Mouse (Mus musculus): ENCODE measurements around the gene Fkbp5. TPM values are rescaled to one million over a fixed set of nuclear protein-coding genes. Genes with fewer than 3 reads are reported as not detected.
A peak's percentile ranks its signal among the peaks of the same experiment; 100 is the strongest.

The Fkbp5 gene
- polyA plus RNA-seq, 1 experiment, result 26.1 TPM

DNA sequence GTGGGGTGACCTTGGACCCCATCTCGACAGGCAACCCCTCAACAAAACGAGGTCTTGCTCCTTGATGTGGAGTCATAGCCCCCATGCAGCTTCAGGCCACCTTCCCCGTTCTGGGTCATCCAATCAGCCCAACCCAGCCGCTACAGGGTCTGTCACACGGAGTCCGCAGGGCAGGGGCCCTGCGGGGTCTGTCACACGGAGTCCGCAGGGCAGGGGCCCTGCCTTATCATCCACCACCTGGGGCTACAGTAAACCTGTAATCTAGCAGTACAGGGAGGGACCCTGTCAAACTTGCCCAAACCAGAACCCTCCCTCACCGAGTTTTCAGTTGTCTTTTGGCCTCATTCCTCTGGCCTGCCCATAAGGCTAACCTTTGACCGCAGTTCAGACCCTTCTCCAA is 165.3 kb downstream of the Fkbp5 start:
- no peak for TF ChIP-seq POLR2A (IDR thresholded peaks at IDR 0.05; ENCODE audit: low read depth, low read length)
- TF ChIP-seq CTCF (IDR thresholded peaks at IDR 0.05; ENCODE audit: extremely low read depth, insufficient read depth, insufficient read length, insufficient replicate concordance), result no peak
- no peak for DNase-seq (ENCODE audit: low read depth in 1 of 2, low spot score in 2 of 2)
- WGBS, result 68% methylated on average over 11 of the region's 11 CpGs
- peaks cover 17% of the 10 kb centered on the region for H3K27me3 ChIP-seq (ENCODE audit: control insufficient read depth, insufficient read depth, low read length)
- no peaks in the 10 kb centered on the region for H3K36me3 ChIP-seq (ENCODE audit: control insufficient read depth, insufficient read depth, low read length)
- no peak overlapping the region for H3K27ac ChIP-seq (ENCODE audit: insufficient read depth, low read length)
- H3K4me1 ChIP-seq (ENCODE audit: control insufficient read depth, insufficient read depth, insufficient read length), result no peaks in the 10 kb centered on the region
- no peak overlapping the region for H3K4me3 ChIP-seq (ENCODE audit: extremely low read depth, insufficient read depth, insufficient read length)

DNA sequence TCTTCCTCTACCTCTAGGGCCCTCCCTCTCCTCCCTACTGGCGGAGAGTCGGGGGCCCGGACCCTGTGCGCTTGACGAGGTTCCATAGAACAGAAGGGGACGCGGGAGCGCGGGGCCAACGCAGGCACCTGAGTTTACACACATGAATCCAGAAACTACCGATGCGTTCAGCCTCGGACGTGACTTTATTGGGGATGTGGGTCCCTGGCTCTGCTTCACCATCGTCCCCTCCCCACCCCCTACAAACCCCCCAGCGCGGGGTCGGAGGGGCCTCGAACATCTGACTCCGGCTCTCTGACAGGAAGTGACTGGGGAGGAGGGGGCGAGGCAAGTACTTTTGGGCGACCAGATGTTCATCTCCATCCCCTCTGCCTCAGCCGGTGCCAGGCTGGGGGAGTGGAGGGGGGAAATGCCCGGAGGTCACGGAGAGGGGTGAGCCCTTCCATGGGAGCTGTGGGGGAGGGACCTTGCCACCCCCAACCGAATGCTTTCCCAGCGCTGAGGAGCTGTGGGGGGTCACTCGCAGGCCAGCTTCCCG is 165.9 kb downstream of the Fkbp5 start:
- Histone ChIP-seq H3K27ac (ENCODE audit: insufficient read depth, low read length) (no peak overlapping the region), H3K4me1 (ENCODE audit: control insufficient read depth, insufficient read depth, insufficient read length) (no peaks in the 10 kb centered on the region), H3K36me3 (ENCODE audit: control insufficient read depth, insufficient read depth, low read length) (no peaks in the 10 kb centered on the region), H3K27me3 (ENCODE audit: control insufficient read depth, insufficient read depth, low read length) (peaks cover 17% of the 10 kb centered on the region), H3K4me3 (ENCODE audit: extremely low read depth, insufficient read depth, insufficient read length) (peak overlapping the region; percentile 62)
- 3% methylated on average over 29 of the region's 29 CpGs for WGBS
- DNase-seq (ENCODE audit: low read depth in 1 of 2, low spot score in 2 of 2), result no peak
- no peak for TF ChIP-seq POLR2A (IDR thresholded peaks at IDR 0.05; ENCODE audit: low read depth, low read length)
- TF ChIP-seq CTCF (IDR thresholded peaks at IDR 0.05; ENCODE audit: extremely low read depth, insufficient read depth, insufficient read length, insufficient replicate concordance), result no peak

DNA sequence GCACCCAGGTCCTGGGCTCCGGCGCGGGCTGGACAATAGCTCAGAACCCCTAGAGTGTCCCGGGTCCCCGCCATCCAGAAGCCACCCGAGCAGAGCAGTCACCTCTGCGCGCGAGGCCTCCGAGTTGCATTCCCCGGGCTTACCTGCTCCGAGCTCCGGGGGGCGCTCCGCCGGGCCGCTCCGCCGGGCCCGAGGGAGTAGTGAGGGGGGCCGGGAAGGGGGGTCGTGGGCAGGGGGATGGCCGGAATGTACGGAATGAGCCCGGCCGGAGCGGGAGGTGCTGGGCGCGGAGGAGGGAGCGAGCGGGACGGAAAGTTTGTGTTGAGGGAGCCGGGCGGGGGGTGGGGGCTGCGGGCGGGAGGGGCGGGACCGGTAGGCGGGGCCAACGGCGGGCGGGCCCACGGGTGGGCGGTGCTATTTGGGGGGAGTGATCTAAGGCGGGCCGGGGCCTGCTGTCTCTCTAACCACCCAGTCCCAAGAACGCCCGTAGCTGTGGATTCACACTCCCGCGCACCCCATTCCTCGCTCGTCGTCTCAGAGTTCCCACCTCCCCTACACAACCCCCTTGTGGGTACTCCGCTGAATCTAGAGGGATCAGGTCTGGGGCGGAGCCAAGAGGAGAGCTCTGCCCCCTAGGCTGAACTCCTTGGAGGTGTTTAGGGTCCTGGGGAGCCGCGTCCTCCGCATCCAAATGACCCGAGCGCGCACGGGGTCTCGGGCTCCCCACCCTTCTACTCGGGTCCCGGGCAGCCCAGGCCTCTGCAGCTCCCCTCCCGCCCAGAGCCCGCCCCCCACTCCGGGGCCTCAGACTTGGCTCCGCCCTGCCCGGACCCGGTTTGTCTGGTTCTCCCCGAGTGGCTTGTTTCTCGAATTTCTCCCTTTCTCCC is 166.6 kb downstream of the Fkbp5 start, which contains the start of gene Tead3:
Gene Tead3, minus strand, starts transcription at position 352 of the 887 bp plus-strand sequence.
- TF ChIP-seq POLR2A (IDR thresholded peaks at IDR 0.05; ENCODE audit: low read depth, low read length) (no peak), CTCF (IDR thresholded peaks at IDR 0.05; ENCODE audit: extremely low read depth, insufficient read depth, insufficient read length, insufficient replicate concordance) (no peak)
- Histone ChIP-seq H3K4me3 (ENCODE audit: extremely low read depth, insufficient read depth, insufficient read length) (peak within 1 kb of the TSS; percentile 62), H3K27ac (ENCODE audit: insufficient read depth, low read length) (peak within 1 kb of the TSS; percentile 5; the same call in 1 of the 2 replicates), H3K36me3 (ENCODE audit: control insufficient read depth, insufficient read depth, low read length) (no peaks in the 10 kb centered on the region), H3K4me1 (ENCODE audit: control insufficient read depth, insufficient read depth, insufficient read length) (no peaks in the 10 kb centered on the region), H3K27me3 (ENCODE audit: control insufficient read depth, insufficient read depth, low read length) (peaks cover 17% of the 10 kb centered on the region)
- DNase-seq (ENCODE audit: low read depth in 1 of 2, low spot score in 2 of 2), result peak in 1 of 2 experiments; percentile 26
- under 1% methylated on average over 52 of the region's 73 CpGs for whole genome bisulfite sequencing

GRCm38 (mm10) chr17:28349901-28350465 is 167.3 kb downstream of the Fkbp5 start:
- peak overlapping the region; percentile 39 for H3K4me3 ChIP-seq (ENCODE audit: extremely low read depth, insufficient read depth, insufficient read length)
- TF ChIP-seq POLR2A (IDR thresholded peaks at IDR 0.05; ENCODE audit: low read depth, low read length) (no peak), CTCF (IDR thresholded peaks at IDR 0.05; ENCODE audit: extremely low read depth, insufficient read depth, insufficient read length, insufficient replicate concordance) (no peak)
- H3K36me3 ChIP-seq (ENCODE audit: control insufficient read depth, insufficient read depth, low read length), result no peaks in the 10 kb centered on the region
- no peak for DNase-seq (ENCODE audit: low read depth in 1 of 2, low spot score in 2 of 2)
- peak overlapping the region; percentile 5; the same call in 1 of the 2 replicates for H3K27ac ChIP-seq (ENCODE audit: insufficient read depth, low read length)
- WGBS, result 3% methylated on average over 54 of the region's 54 CpGs
- H3K4me1 ChIP-seq (ENCODE audit: control insufficient read depth, insufficient read depth, insufficient read length), result no peaks in the 10 kb centered on the region
- H3K27me3 ChIP-seq (ENCODE audit: control insufficient read depth, insufficient read depth, low read length), result peaks cover 17% of the 10 kb centered on the region

GRCm38 (mm10) chr17:28349264-28349880 is 168.0 kb downstream of the Fkbp5 start:
- Histone ChIP-seq H3K27ac (ENCODE audit: insufficient read depth, low read length) (no peak overlapping the region), H3K4me3 (ENCODE audit: extremely low read depth, insufficient read depth, insufficient read length) (peak overlapping the region; percentile 2; the same call in 1 of the 2 replicates), H3K27me3 (ENCODE audit: control insufficient read depth, insufficient read depth, low read length) (peaks cover 17% of the 10 kb centered on the region), H3K4me1 (ENCODE audit: control insufficient read depth, insufficient read depth, insufficient read length) (no peaks in the 10 kb centered on the region), H3K36me3 (ENCODE audit: control insufficient read depth, insufficient read depth, low read length) (no peaks in the 10 kb centered on the region)
- TF ChIP-seq POLR2A (IDR thresholded peaks at IDR 0.05; ENCODE audit: low read depth, low read length), result no peak
- no peak for TF ChIP-seq CTCF (IDR thresholded peaks at IDR 0.05; ENCODE audit: extremely low read depth, insufficient read depth, insufficient read length, insufficient replicate concordance)
- WGBS, result 61% methylated on average over 13 of the region's 13 CpGs
- DNase-seq (ENCODE audit: low read depth in 1 of 2, low spot score in 2 of 2), result no peak

Other genes with a start within 250 kb of the Fkbp5 start
- 17.2 and 19.3 TPM in 2 replicates for gene Fance, start 204.0 kb downstream of the Fkbp5 start, polyA plus RNA-seq (2012; rRNA removed)
- 4,168 and 4,314 TPM in 2 replicates for gene Rpl10a, start 189.1 kb downstream of the Fkbp5 start, polyA plus RNA-seq (2012; rRNA removed)
- gene Tead3, start 166.7 kb downstream of the Fkbp5 start, polyA plus RNA-seq (2012; rRNA removed), result 4.3 and 5.0 TPM in 2 replicates
- 0.15 and 0.25 TPM in 2 replicates for gene Tulp1, start 152.3 kb downstream of the Fkbp5 start, polyA plus RNA-seq (2012; rRNA removed)
- gene Armc12, start 13.3 kb upstream of the Fkbp5 start, polyA plus RNA-seq (2012; rRNA removed), result 0.25 and 0.32 TPM in 2 replicates
- gene Clpsl2, start 31.9 kb upstream of the Fkbp5 start, polyA plus RNA-seq (2012; rRNA removed), result not detected in 2 replicates
- 8,275 and 8,966 TPM in 2 replicates for gene Clps, start 43.2 kb upstream of the Fkbp5 start, polyA plus RNA-seq (2012; rRNA removed)
- gene Lhfpl5, start 58.1 kb upstream of the Fkbp5 start, polyA plus RNA-seq (2012; rRNA removed), result not detected in 2 replicates
- 20.0 and 20.5 TPM in 2 replicates for gene Srpk1, start 105.2 kb upstream of the Fkbp5 start, polyA plus RNA-seq (2012; rRNA removed)
- 0.38 and 0.40 TPM in 2 replicates for gene Slc26a8, start 172.7 kb upstream of the Fkbp5 start, polyA plus RNA-seq (2012; rRNA removed)
- 83.1 and 93.0 TPM in 2 replicates for gene Mapk14, start 173.8 kb upstream of the Fkbp5 start, polyA plus RNA-seq (2012; rRNA removed)
- gene AC170998.1, start 208.6 kb upstream of the Fkbp5 start, polyA plus RNA-seq (2012; rRNA removed), result 0.28 and 0.81 TPM in 2 replicates

Measured in spleen, adult 2 months (tissue).